ENCODE assay signal across 14 mouse cellular contexts in the genomic region with DNA sequence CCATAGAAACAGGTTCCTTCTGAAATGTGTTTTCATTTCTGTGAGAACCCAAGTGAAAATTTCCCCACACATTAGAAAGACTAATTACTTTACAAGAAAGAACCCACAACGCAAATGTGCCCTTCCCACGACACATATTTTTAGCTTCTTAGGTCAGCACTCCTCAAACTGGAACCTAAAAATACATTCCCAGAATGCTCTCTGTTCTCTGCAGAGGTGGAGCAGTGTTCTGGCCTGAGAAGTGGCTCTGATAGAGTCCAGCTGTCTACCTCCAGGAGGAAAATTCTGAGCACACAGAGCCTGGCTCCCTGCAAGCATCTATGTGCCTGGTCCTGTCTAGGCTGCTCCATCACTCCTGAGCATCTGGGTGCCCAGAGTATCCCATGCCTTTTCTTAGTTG.
DNase-seq lines count a peak whose midpoint lies in the region; ATAC-seq and TF ChIP-seq lines count a peak whose summit lies in the region.
"Had no signal": no experiment of that assay in that cellular context is flagged by ENCODE, and none has a peak within 500 bp of the region (broad histone marks: within the 10 kb centered on the region; RNA-seq: fewer than 3 reads in every experiment).

No protein-coding gene starts in this region.

- no peaks in the 10 kb centered on the region for H3K36me3 ChIP-seq in heart, adult 2 months (ENCODE audit: control insufficient read depth, insufficient read depth, low read length)
- H3K36me3 ChIP-seq in heart, embryonic 11.5 days (ENCODE audit: control insufficient read depth, insufficient read depth, low read length): no peaks in the 10 kb centered on the region
- no peaks in the 10 kb centered on the region for H3K36me3 ChIP-seq in midbrain, embryonic 15.5 days (replicated peaks)
- H3K36me3 ChIP-seq: limb, embryonic 15.5 days; midbrain, embryonic 12.5 days had no signal

- no peak for TF ChIP-seq POLR2A in heart, adult 2 months (IDR thresholded peaks at IDR 0.05; ENCODE audit: insufficient read depth, low read depth, low read length)
- no peak for TF ChIP-seq POLR2A in cerebellum, adult 2 months (IDR thresholded peaks at IDR 0.05; ENCODE audit: borderline replicate concordance, insufficient read depth, low read length)

- peak overlapping the region; percentile 51 for H3K27ac ChIP-seq in heart, adult 2 months
- no peak overlapping the region for H3K27ac ChIP-seq in heart, embryonic 11.5 days (ENCODE audit: low read depth, low read length)
- no peak overlapping the region for H3K27ac ChIP-seq in midbrain, embryonic 15.5 days
- H3K27ac ChIP-seq in cerebellum, adult 2 months (ENCODE audit: insufficient read depth, low read length): no peak overlapping the region
- H3K27ac ChIP-seq: limb, embryonic 15.5 days; midbrain, embryonic 12.5 days had no signal

- no peak overlapping the region for H3K9ac ChIP-seq in heart, adult 2 months (ENCODE audit: low read depth, low read length)
- H3K9ac ChIP-seq in heart, embryonic 11.5 days (ENCODE audit: low read depth, low read length): no peak overlapping the region
- H3K9ac ChIP-seq in midbrain, embryonic 15.5 days: no peak overlapping the region
- H3K9ac ChIP-seq: limb, embryonic 15.5 days; midbrain, embryonic 12.5 days had no signal

- H3K4me2 ChIP-seq in heart, embryonic 11.5 days: no peak overlapping the region
- no peak overlapping the region for H3K4me2 ChIP-seq in midbrain, embryonic 15.5 days
- H3K4me2 ChIP-seq: limb, embryonic 15.5 days; midbrain, embryonic 12.5 days had no signal

- DNase-seq in heart, adult 2 months: peak in 1 of 2 experiments; percentile 41
- peak; percentile 27 to 35 for DNase-seq in right cerebral cortex, adult 2 months (ENCODE audit: low spot score in 2 of 2)
- DNase-seq in right cerebral cortex, postnatal 4 days: no peak
- DNase-seq in left cerebral cortex, adult 9 months (ENCODE audit: low spot score in 2 of 2): peak; percentile 35 to 45
- peak; percentile 17 to 54 for DNase-seq in right cerebral cortex, postnatal 36 days (ENCODE audit: low spot score in 2 of 2)
- no peak for DNase-seq in cerebellum, adult 2 months
- DNase-seq: adrenal gland, adult 8-10 months; cerebellum, postnatal 14 days; kidney, postnatal 14 days; thymus, adult 18-20 months had no signal

- WGBS in heart, adult 2 months: 30% methylated on average over 2 of the region's 2 CpGs
- WGBS in heart, embryonic 11.5 days (ENCODE audit: insufficient replicate concordance): 34% methylated on average over 2 of the region's 2 CpGs
- WGBS in midbrain, embryonic 15.5 days: 90% methylated on average over 2 of the region's 2 CpGs
- 87% methylated on average over 2 of the region's 2 CpGs for WGBS in cerebellum, adult 2 months

- no peaks in the 10 kb centered on the region; the same call in 1 of the 2 replicates for H3K4me1 ChIP-seq in heart, adult 2 months (ENCODE audit: control insufficient read depth, insufficient read depth, low read length)
- no peaks in the 10 kb centered on the region for H3K4me1 ChIP-seq in heart, embryonic 11.5 days (ENCODE audit: control insufficient read depth, insufficient read depth, low read length)
- H3K4me1 ChIP-seq in midbrain, embryonic 15.5 days: no peaks in the 10 kb centered on the region
- H3K4me1 ChIP-seq in cerebellum, adult 2 months (ENCODE audit: control insufficient read depth, insufficient read depth, low read length): no peaks in the 10 kb centered on the region
- H3K4me1 ChIP-seq: limb, embryonic 15.5 days; midbrain, embryonic 12.5 days had no signal

- no peak for ATAC-seq in heart, embryonic 11.5 days (replicated peaks; ENCODE audit: insufficient number of reproducible peaks, low FRiP score, low TSS enrichment)
- ATAC-seq in midbrain, embryonic 15.5 days (replicated peaks): no peak

- no peaks in the 10 kb centered on the region for H3K27me3 ChIP-seq in heart, adult 2 months (ENCODE audit: control insufficient read depth, insufficient read depth, low read length)
- no peaks in the 10 kb centered on the region for H3K27me3 ChIP-seq in heart, embryonic 11.5 days (ENCODE audit: control insufficient read depth, insufficient read depth, low read length)
- no peaks in the 10 kb centered on the region for H3K27me3 ChIP-seq in midbrain, embryonic 15.5 days (replicated peaks)
- no peaks in the 10 kb centered on the region for H3K27me3 ChIP-seq in cerebellum, adult 2 months (ENCODE audit: control insufficient read depth, insufficient read depth, low read length)
- H3K27me3 ChIP-seq: limb, embryonic 15.5 days; midbrain, embryonic 12.5 days had no signal

- H3K9me3 ChIP-seq in heart, embryonic 11.5 days (replicated peaks; ENCODE audit: control insufficient read depth, low read length): no peaks in the 10 kb centered on the region
- no peaks in the 10 kb centered on the region for H3K9me3 ChIP-seq in midbrain, embryonic 15.5 days
- H3K9me3 ChIP-seq: limb, embryonic 15.5 days; midbrain, embryonic 12.5 days had no signal

- H3K4me3 ChIP-seq in heart, adult 2 months: no peak overlapping the region
- H3K4me3 ChIP-seq in heart, embryonic 11.5 days (ENCODE audit: low read depth, low read length): no peak overlapping the region
- H3K4me3 ChIP-seq in midbrain, embryonic 15.5 days: no peak overlapping the region
- H3K4me3 ChIP-seq in cerebellum, adult 2 months (replicated peaks; ENCODE audit: insufficient read depth, low read depth, low read length): no peak overlapping the region
- H3K4me3 ChIP-seq: limb, embryonic 15.5 days; midbrain, embryonic 12.5 days had no signal

- no peak for TF ChIP-seq EP300 in heart, adult 2 months (IDR thresholded peaks at IDR 0.05; ENCODE audit: insufficient read depth, low read depth, low read length)

- TF ChIP-seq CTCF in heart, adult 2 months (IDR thresholded peaks at IDR 0.05): no peak
- no peak for TF ChIP-seq CTCF in cerebellum, adult 2 months (IDR thresholded peaks at IDR 0.05; ENCODE audit: borderline replicate concordance, insufficient read depth, low read depth, low read length)

- intact Hi-C loops in heart, adult 2 months (cut with DNase I): no loop called here

- no peaks in the 10 kb centered on the region for H3K79me2 ChIP-seq in heart, adult 2 months (replicated peaks; ENCODE audit: control insufficient read depth, insufficient read depth, low read length)

Comparison
In these comparisons a context has a peak if more than half of its experiments do, and no peak if none do; other contexts are left out.
1. DNase-seq: peak in right cerebral cortex, adult 2 months (2 of 2), left cerebral cortex, adult 9 months (2 of 2) and right cerebral cortex, postnatal 36 days (2 of 2); none in right cerebral cortex, postnatal 4 days (single experiment) and cerebellum, adult 2 months (0 of 2).